Mouse (Mus musculus) stomach, embryonic 15.5 days (tissue): Measurements from ENCODE around the gene Notch2. TPM values are rescaled to one million over a fixed set of nuclear protein-coding genes. Genes with fewer than 3 reads are reported as not detected.

Source experiments
- ATAC-seq: fragments of 200-750 bp; cut with Nextera tagmentation; 2 replicates; pipeline ENCODE4 v1.8.0; 2017; ENCODE audit warnings: low read depth, moderate number of reproducible peaks, moderate TSS enrichment; ENCODE audit not compliant: insufficient read depth, low FRiP score
- H3K27ac ChIP-seq: fragments of 300-500 bp; sonication (generic); 2 replicates; pipeline ENCODE4 v1.5.1; 2015; ENCODE audit warnings: mild to moderate bottlenecking, inconsistent platforms
- H3K27me3 ChIP-seq: fragments of 300-500 bp; sonication (generic); replicated peaks from 2 replicates; pipeline ENCODE4 v1.6.1; 2015; ENCODE audit warnings: inconsistent platforms
- H3K36me3 ChIP-seq: fragments of 300-500 bp; sonication (generic); 2 replicates; pipeline ENCODE4 v1.6.1; 2015; ENCODE audit warnings: inconsistent platforms
- H3K4me1 ChIP-seq: fragments of 300-500 bp; sonication (generic); 2 replicates; pipeline ENCODE4 v1.6.1; 2015; ENCODE audit warnings: inconsistent platforms
- H3K4me2 ChIP-seq: fragments of 300-500 bp; sonication (generic); 2 replicates; pipeline ENCODE4 v1.6.1; 2015; ENCODE audit warnings: mild to moderate bottlenecking, inconsistent platforms
- H3K4me3 ChIP-seq: fragments of 300-500 bp; sonication (generic); replicated peaks from 2 replicates; pipeline ENCODE4 v1.5.1; 2015; ENCODE audit warnings: inconsistent platforms
- H3K9ac ChIP-seq: fragments of 300-500 bp; sonication (generic); 2 replicates; pipeline ENCODE4 v1.6.1; 2015; ENCODE audit warnings: inconsistent platforms
- H3K9me3 ChIP-seq: fragments of 300-500 bp; sonication (generic); 2 replicates; pipeline ENCODE4 v1.6.1; 2016; ENCODE audit warnings: inconsistent platforms
- whole genome bisulfite sequencing: fragments of 180-500 bp; shearing (Covaris S2); methylation state at CpG from one replicate; pipeline ENCODE4 v1.1.7; 2015; 5-methylcytosine and 5-hydroxymethylcytosine counted together
- polyA plus RNA-seq: library from polyadenylated mRNA; unstranded; fragments of >200 nt; fragmentation: Nextera tagmentation; extraction: Ambion mirVana; gene quantifications from 2 replicates; pipeline ENCODE4 v1.2.1, GENCODE M21; 2015

Gene Notch2
- polyA plus RNA-seq, 1 experiment from 2014 or later: 21.4 TPM

DNA sequence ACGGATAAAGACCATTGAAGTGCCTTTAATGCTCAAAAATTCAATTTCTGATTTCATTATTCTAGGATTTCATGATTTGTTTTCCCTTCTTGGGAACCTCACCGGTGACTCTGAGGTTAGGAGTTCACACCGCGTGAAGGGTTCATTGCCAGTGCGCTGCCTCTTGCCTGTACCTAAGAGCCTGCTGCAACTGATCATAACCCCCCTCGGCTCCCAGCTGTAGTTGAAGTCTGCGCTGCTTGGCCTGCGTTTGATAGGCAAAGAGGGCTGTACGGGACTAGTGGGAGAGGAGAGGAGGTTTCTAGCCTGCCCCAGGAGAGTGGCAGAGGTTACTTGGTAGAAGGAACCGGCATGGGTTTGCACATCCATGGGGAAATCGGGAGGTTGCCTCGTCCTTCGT lies 71.5 kb downstream of the Notch2 start:
- no peak overlapping the region for H3K4me2 ChIP-seq
- H3K27me3 ChIP-seq: no peaks in the 10 kb centered on the region
- H3K27ac ChIP-seq: peak overlapping the region; percentile 82; the same call in 1 of the 2 replicates
- no peak for ATAC-seq
- WGBS: 71% methylated on average over 13 of the region's 13 CpGs
- H3K9me3 ChIP-seq: no peaks in the 10 kb centered on the region
- peaks cover 18% of the 10 kb centered on the region for H3K4me1 ChIP-seq
- no peak overlapping the region for H3K4me3 ChIP-seq
- peaks cover 9% of the 10 kb centered on the region for H3K36me3 ChIP-seq
- no peak overlapping the region for H3K9ac ChIP-seq

DNA sequence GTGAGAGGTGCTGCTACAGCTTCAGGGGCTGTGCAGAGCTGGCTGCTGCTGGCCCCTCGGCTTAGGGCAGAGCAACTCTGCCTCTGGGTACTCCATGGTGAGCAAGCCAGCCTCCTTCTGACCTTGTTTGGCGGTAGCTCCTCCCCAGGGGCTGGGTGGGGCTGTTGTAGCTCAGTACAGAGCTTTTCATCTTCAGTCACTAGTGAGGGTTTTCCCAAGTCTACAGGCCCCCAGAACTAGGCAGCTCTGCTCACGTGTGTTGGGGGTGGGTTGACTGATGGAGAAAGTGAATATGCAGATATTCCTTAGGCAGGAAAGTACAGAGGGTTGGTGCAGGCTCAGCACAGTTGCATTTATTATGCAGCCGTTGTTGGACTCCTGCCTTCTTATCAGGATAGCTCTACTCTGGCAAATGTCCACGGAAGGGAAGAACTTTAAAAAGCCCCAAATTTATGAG lies 72.5 kb downstream of the Notch2 start:
- Histone ChIP-seq H3K4me2 (no peak overlapping the region), H3K36me3 (peaks cover 9% of the 10 kb centered on the region), H3K9me3 (no peaks in the 10 kb centered on the region), H3K4me3 (no peak overlapping the region), H3K27ac (peak overlapping the region; percentile 82), H3K4me1 (peaks cover 19% of the 10 kb centered on the region), H3K27me3 (no peaks in the 10 kb centered on the region), H3K9ac (no peak overlapping the region)
- ATAC-seq: peak; percentile 73; the same call in 1 of the 2 replicates
- WGBS: 12% methylated on average over 5 of the region's 5 CpGs

GRCm38 (mm10) chr3:98086441-98086840 lies 73.1 kb downstream of the Notch2 start:
- Histone ChIP-seq H3K4me2 (no peak overlapping the region), H3K36me3 (peaks cover 9% of the 10 kb centered on the region), H3K9me3 (no peaks in the 10 kb centered on the region), H3K4me1 (peaks cover 19% of the 10 kb centered on the region), H3K9ac (no peak overlapping the region), H3K27me3 (no peaks in the 10 kb centered on the region), H3K27ac (peak overlapping the region; percentile 82), H3K4me3 (no peak overlapping the region)
- 49% methylated on average over 4 of the region's 4 CpGs for WGBS
- ATAC-seq: peak; percentile 14; the same call in 1 of the 2 replicates

DNA sequence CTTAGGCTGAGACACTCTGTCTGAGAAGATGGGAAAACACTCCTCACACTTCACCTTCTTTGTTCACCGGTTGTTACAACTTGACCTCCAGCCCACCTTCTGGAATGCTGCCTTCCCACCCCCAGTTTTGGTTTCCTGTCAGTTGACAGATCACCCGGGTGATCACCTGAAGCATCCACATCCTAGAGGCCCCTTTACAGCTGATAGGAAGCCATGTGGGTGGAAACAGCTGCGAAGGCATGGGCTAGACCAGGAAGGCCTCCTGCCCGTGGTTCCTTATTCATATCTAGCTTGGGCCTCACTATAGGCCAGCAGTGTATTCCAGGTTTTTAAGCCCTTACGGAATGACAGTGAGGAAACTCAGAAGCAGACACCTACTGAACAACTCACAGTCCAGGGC lies 73.5 kb downstream of the Notch2 start:
- no peak overlapping the region for H3K9ac ChIP-seq
- H3K36me3 ChIP-seq: peaks cover 4% of the 10 kb centered on the region
- peaks cover 19% of the 10 kb centered on the region for H3K4me1 ChIP-seq
- peak overlapping the region; percentile 82 for H3K27ac ChIP-seq
- H3K27me3 ChIP-seq: no peaks in the 10 kb centered on the region
- no peak overlapping the region for H3K4me2 ChIP-seq
- 50% methylated on average over 5 of the region's 5 CpGs for WGBS
- H3K4me3 ChIP-seq: no peak overlapping the region
- ATAC-seq: no peak
- H3K9me3 ChIP-seq: no peaks in the 10 kb centered on the region

- Histone ChIP-seq H3K9ac (no peak overlapping the region), H3K4me2 (no peak overlapping the region), H3K4me1 (peaks cover 19% of the 10 kb centered on the region), H3K9me3 (no peaks in the 10 kb centered on the region), H3K27me3 (no peaks in the 10 kb centered on the region), H3K36me3 (no peaks in the 10 kb centered on the region), H3K27ac (no peak overlapping the region), H3K4me3 (no peak overlapping the region)
- no peak for ATAC-seq
- WGBS: 80% methylated on average over 3 of the region's 3 CpGs
Observed at GRCm38 (mm10) chr3:98087551-98087950, 74.2 kb downstream of the Notch2 start.

DNA sequence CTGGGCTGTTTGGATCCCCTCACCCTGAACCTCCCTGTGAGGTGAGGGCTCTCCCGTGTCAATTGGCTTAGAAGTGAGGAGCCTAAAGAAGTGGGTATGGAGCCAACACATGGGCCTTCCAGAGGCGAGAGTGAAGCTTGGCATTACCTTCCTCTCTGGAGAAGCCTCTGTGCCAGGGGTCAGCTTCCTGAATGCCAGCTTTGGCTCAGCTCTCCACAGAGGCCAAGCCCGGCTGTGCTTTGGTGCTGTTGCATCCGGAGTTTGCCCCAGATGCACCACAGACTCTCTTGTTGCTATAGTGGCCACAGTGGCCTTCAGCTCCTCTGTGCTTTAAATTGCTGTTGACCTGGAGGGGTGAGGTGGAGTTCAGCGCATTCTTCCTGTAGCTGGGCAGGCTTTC lies 76.4 kb downstream of the Notch2 start:
- ATAC-seq: no peak
- H3K9me3 ChIP-seq: no peaks in the 10 kb centered on the region
- no peaks in the 10 kb centered on the region for H3K36me3 ChIP-seq
- no peak overlapping the region for H3K4me3 ChIP-seq
- no peak overlapping the region for H3K9ac ChIP-seq
- H3K4me1 ChIP-seq: peaks cover 27% of the 10 kb centered on the region
- 65% methylated on average over 5 of the region's 5 CpGs for WGBS
- H3K27ac ChIP-seq: peak overlapping the region; percentile 36
- H3K4me2 ChIP-seq: no peak overlapping the region
- no peaks in the 10 kb centered on the region for H3K27me3 ChIP-seq

DNA sequence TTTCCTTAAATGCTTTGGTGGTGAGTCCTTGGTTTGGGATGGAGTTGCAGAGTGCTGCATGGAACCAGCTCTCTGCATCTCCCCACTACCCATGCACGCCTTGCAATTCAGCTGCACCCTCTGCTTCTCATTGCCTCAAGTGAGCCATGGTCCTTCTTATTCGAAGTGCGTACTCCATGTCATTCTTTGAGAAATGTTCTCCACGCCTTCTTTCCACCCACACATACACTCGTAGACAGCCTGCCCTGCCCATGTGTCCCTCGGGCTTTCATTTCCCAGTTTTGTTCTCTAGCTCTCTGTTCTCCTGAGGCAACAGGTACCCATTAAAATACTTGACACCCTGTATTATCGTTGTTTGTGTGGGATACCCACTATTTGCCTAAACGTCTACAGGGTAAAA lies 76.8 kb downstream of the Notch2 start:
- Histone ChIP-seq H3K9ac (no peak overlapping the region), H3K36me3 (no peaks in the 10 kb centered on the region), H3K9me3 (no peaks in the 10 kb centered on the region), H3K4me2 (no peak overlapping the region), H3K27me3 (no peaks in the 10 kb centered on the region), H3K27ac (peak overlapping the region; percentile 36), H3K4me3 (no peak overlapping the region), H3K4me1 (peaks cover 24% of the 10 kb centered on the region)
- 74% methylated on average over 8 of the region's 8 CpGs for WGBS
- no peak for ATAC-seq

- Histone ChIP-seq H3K27ac (no peak overlapping the region), H3K36me3 (no peaks in the 10 kb centered on the region; the same call in 1 of the 2 replicates)
- ATAC-seq: no peak
Observed at GRCm38 (mm10) chr3:98092680-98093370, 79.5 kb downstream of the Notch2 start.

DNA sequence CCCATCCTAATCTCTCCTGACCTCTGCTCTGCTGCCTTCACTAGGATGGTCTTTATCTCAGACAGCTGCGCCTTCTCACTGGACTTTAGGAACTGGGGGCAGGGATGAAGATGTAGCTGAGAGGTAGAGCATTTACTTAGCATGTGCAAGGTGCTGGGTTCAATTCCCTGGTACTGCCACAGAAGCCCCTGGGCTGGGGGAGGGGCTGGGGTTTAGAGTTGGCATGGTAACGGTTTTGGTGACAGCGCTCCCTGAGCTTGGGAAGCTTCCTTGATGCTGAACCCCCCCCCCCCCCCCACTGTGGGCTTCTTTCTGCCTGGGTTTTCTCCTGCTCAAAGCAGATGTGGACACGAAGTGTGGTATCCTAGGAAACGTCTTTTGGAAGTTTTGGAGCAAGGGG lies 80.6 kb downstream of the Notch2 start:
- WGBS: 77% methylated on average over 5 of the region's 5 CpGs
- ATAC-seq: no peak
- Histone ChIP-seq H3K4me2 (no peak overlapping the region), H3K4me3 (no peak overlapping the region), H3K4me1 (peaks cover 13% of the 10 kb centered on the region), H3K9me3 (no peaks in the 10 kb centered on the region), H3K27ac (no peak overlapping the region), H3K36me3 (peaks cover 10% of the 10 kb centered on the region), H3K27me3 (no peaks in the 10 kb centered on the region), H3K9ac (no peak overlapping the region)

More at GRCm38 (mm10) chr3:98092680-98093370, 79.5 kb downstream of the Notch2 start:
- Histone ChIP-seq H3K4me1 (peaks cover 13% of the 10 kb centered on the region), H3K9me3 (no peaks in the 10 kb centered on the region), H3K4me3 (no peak overlapping the region), H3K9ac (no peak overlapping the region), H3K27me3 (no peaks in the 10 kb centered on the region), H3K4me2 (no peak overlapping the region)
- WGBS: 75% methylated on average over 10 of the region's 10 CpGs

GRCm38 (mm10) chr3:98094629-98095583 lies 81.6 kb downstream of the Notch2 start:
- Histone ChIP-seq H3K4me2 (no peak overlapping the region), H3K36me3 (peaks cover 16% of the 10 kb centered on the region), H3K4me3 (no peak overlapping the region), H3K4me1 (peaks cover 9% of the 10 kb centered on the region), H3K9ac (no peak overlapping the region), H3K9me3 (no peaks in the 10 kb centered on the region), H3K27ac (peak overlapping the region; percentile 41; the same call in 1 of the 2 replicates), H3K27me3 (no peaks in the 10 kb centered on the region)
- WGBS: 41% methylated on average over 17 of the region's 17 CpGs
- ATAC-seq: no peak

- no peak for ATAC-seq
- WGBS: 95% methylated on average over 7 of the region's 7 CpGs
Observed at GRCm38 (mm10) chr3:98096981-98097380, 83.7 kb downstream of the Notch2 start.

DNA sequence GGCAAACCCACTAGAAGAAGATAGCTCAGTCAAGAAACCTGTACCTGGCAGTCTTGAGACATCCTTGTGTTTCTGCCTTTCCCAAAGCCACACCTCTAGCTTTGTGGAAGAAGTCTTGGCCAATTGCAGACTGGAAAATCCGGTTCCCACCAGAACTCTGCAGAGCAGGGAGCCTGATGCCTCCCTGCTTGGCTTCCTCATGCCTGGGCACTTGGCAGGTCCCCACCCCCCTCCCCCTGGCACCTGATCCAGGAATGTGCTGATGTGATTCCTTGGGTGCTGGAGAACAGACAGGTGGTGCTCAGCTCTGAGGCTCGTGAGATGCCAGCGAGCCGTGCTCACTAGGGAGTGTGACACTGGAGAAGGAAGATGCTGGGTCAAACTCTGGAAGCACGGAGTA lies 85.3 kb downstream of the Notch2 start:
- ATAC-seq: peak; percentile 38; the same call in 1 of the 2 replicates
- peak overlapping the region; percentile 46; the same call in 1 of the 2 replicates for H3K27ac ChIP-seq
- H3K36me3 ChIP-seq: peaks cover 51% of the 10 kb centered on the region
- 76% methylated on average over 5 of the region's 5 CpGs for WGBS
- H3K9ac ChIP-seq: no peak overlapping the region
- peaks cover 5% of the 10 kb centered on the region; the same call in 1 of the 2 replicates for H3K4me1 ChIP-seq
- H3K4me3 ChIP-seq: no peak overlapping the region
- H3K4me2 ChIP-seq: no peak overlapping the region
- no peaks in the 10 kb centered on the region for H3K9me3 ChIP-seq
- no peaks in the 10 kb centered on the region for H3K27me3 ChIP-seq

More at GRCm38 (mm10) chr3:98096981-98097380, 83.7 kb downstream of the Notch2 start:
- no peak overlapping the region for H3K9ac ChIP-seq
- H3K4me1 ChIP-seq: peaks cover 9% of the 10 kb centered on the region; the same call in 1 of the 2 replicates
- H3K9me3 ChIP-seq: no peaks in the 10 kb centered on the region
- no peak overlapping the region for H3K4me2 ChIP-seq
- no peak overlapping the region for H3K4me3 ChIP-seq
- no peaks in the 10 kb centered on the region for H3K27me3 ChIP-seq
- H3K36me3 ChIP-seq: peaks cover 34% of the 10 kb centered on the region
- no peak overlapping the region for H3K27ac ChIP-seq
